Mouse (Mus musculus) thymus, adult 2 months (tissue): ENCODE results near the gene Adcy6.

Experiments
- CTCF ChIP-seq: fragments of 200-500 bp; IDR thresholded peaks from 2 replicates; pipeline ENCODE4 v1.5.1; 2012; ENCODE audit warnings: mild to moderate bottlenecking, control low read depth, low read length, moderate library complexity, borderline replicate concordance; ENCODE audit not compliant: control insufficient read depth, poor library complexity, insufficient read depth; ENCODE audit errors: extremely low read depth
- POLR2A ChIP-seq: fragments of 200-500 bp; IDR thresholded peaks from 2 replicates; pipeline ENCODE4 v1.6.1; 2012; ENCODE audit warnings: mild to moderate bottlenecking, low read length, control low read depth, moderate library complexity; ENCODE audit not compliant: control insufficient read depth, poor library complexity, insufficient read depth; ENCODE audit errors: extremely low read depth

DNA sequence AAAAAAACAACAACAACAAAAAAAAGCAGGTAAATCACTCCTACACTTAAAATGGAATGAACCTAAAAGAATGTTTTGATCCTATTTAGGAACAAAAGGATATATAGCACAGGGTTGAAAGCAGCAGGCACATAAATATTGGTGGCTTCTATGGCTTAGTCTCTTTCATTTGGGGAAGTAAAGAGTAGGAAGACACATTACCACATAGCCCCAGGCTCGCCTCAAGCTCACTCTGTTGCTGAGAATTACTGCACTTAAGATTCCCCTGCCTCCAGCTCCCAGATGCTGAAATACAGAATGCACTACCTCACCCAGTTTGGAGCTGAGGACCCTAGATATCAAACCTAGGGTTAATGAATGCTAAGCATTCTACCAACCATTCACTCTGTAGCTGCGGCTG is 57.1 kb downstream of the Adcy6 start:
- TF ChIP-seq CTCF: no peak
- TF ChIP-seq POLR2A: no peak
